Mouse (Mus musculus): ENCODE data around the gene Slc6a6. TPM values are rescaled to one million over a fixed set of nuclear protein-coding genes. Genes with fewer than 3 reads are reported as not detected.

Gene Slc6a6
- polyA plus RNA-seq, 1 experiment from 2014 or later, result 82.8 TPM

DNA sequence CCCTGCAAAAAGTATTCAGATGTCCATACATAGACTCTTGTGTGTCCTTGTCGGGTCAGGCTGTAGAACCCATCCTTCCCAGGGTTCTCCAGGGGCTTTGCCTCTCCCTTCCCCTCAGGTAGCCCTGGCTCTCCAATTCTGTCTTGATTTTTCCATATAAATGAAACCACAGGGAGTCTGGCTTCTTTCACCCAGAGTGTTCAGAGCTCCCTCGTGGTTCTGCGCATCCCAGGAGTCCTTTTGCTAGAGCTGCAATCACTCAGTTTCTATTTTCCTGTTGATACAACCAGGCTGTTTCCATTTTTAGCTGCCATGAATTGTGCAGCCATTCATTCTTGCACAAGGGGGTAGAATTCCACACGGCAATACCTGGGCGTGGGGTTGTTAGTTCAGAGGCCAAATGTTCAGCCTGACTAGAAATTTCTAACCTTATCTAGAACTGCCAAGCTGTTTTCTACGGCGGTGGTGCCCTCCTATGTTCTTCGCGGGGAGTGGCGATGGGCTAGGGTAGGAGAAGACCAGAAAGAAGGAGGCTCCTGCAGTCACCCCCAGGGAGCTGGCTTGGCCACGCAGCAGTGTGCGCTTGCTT is 5.3 kb upstream of the Slc6a6 start:
- H3K4me1 ChIP-seq, result peaks cover 8% of the 10 kb centered on the region
- 54% methylated on average over 12 of the region's 12 CpGs for WGBS
- H3K36me3 ChIP-seq, result no peaks in the 10 kb centered on the region
- H3K9ac ChIP-seq (replicated peaks), result no peak overlapping the region
- H3K27me3 ChIP-seq, result no peaks in the 10 kb centered on the region
- no peaks in the 10 kb centered on the region for H3K9me3 ChIP-seq
- H3K27ac ChIP-seq (replicated peaks), result no peak overlapping the region
- no peak overlapping the region for H3K4me2 ChIP-seq (replicated peaks)
- ATAC-seq (ENCODE audit: low FRiP score, low read depth), result no peak
- H3K4me3 ChIP-seq, result no peak overlapping the region

GRCm38 (mm10) chr6:91679095-91679577 is 4.7 kb upstream of the Slc6a6 start:
- no peak overlapping the region for H3K27ac ChIP-seq (replicated peaks)
- no peaks in the 10 kb centered on the region for H3K9me3 ChIP-seq
- H3K4me2 ChIP-seq (replicated peaks), result no peak overlapping the region
- WGBS, result 73% methylated on average over 10 of the region's 10 CpGs
- ATAC-seq (ENCODE audit: low FRiP score, low read depth), result no peak
- no peaks in the 10 kb centered on the region for H3K27me3 ChIP-seq
- no peak overlapping the region for H3K4me3 ChIP-seq
- no peaks in the 10 kb centered on the region for H3K36me3 ChIP-seq
- peaks cover 8% of the 10 kb centered on the region for H3K4me1 ChIP-seq
- no peak overlapping the region for H3K9ac ChIP-seq (replicated peaks)

- peaks cover 13% of the 10 kb centered on the region for H3K4me1 ChIP-seq
- H3K9me3 ChIP-seq, result no peaks in the 10 kb centered on the region
- no peak for ATAC-seq (ENCODE audit: low FRiP score, low read depth)
- H3K4me2 ChIP-seq (replicated peaks), result no peak overlapping the region
- no peak overlapping the region for H3K9ac ChIP-seq (replicated peaks)
- no peak overlapping the region for H3K27ac ChIP-seq (replicated peaks)
- H3K27me3 ChIP-seq, result no peaks in the 10 kb centered on the region
- H3K4me3 ChIP-seq, result no peak overlapping the region
- no peaks in the 10 kb centered on the region for H3K36me3 ChIP-seq
- 71% methylated on average over 6 of the region's 6 CpGs for WGBS
These were observed 4.1 kb upstream of the Slc6a6 start for GRCm38 (mm10) chr6:91679716-91680115.

- Histone ChIP-seq H3K27ac (replicated peaks) (no peak overlapping the region), H3K9ac (replicated peaks) (no peak overlapping the region), H3K36me3 (no peaks in the 10 kb centered on the region), H3K4me1 (peaks cover 33% of the 10 kb centered on the region), H3K27me3 (no peaks in the 10 kb centered on the region), H3K4me2 (replicated peaks) (no peak overlapping the region), H3K4me3 (no peak overlapping the region), H3K9me3 (no peaks in the 10 kb centered on the region)
- no peak for ATAC-seq (ENCODE audit: low FRiP score, low read depth)
- 78% methylated on average over 4 of the region's 4 CpGs for WGBS
These were observed 2.0 kb upstream of the Slc6a6 start for GRCm38 (mm10) chr6:91681841-91682240.

- Histone ChIP-seq H3K27me3 (no peaks in the 10 kb centered on the region), H3K4me2 (replicated peaks) (peak overlapping the region; percentile 91), H3K36me3 (no peaks in the 10 kb centered on the region), H3K9me3 (no peaks in the 10 kb centered on the region), H3K4me1 (peaks cover 39% of the 10 kb centered on the region), H3K4me3 (peak overlapping the region; percentile 91; the same call in 1 of the 2 replicates), H3K27ac (replicated peaks) (peak overlapping the region; percentile 93), H3K9ac (replicated peaks) (peak overlapping the region; percentile 62; the same call in 1 of the 2 replicates)
- 62% methylated on average over 3 of the region's 3 CpGs for WGBS
- ATAC-seq (ENCODE audit: low FRiP score, low read depth), result no peak
These were observed 732 bp upstream of the Slc6a6 start for GRCm38 (mm10) chr6:91683121-91683520.

GRCm38 (mm10) chr6:91684474-91684829 is 599 bp downstream of the Slc6a6 start:
- Histone ChIP-seq H3K27me3 (no peaks in the 10 kb centered on the region), H3K9ac (replicated peaks) (peak overlapping the region; percentile 97), H3K4me2 (replicated peaks) (peak overlapping the region; percentile 91), H3K36me3 (no peaks in the 10 kb centered on the region), H3K4me1 (peaks cover 45% of the 10 kb centered on the region), H3K9me3 (no peaks in the 10 kb centered on the region), H3K27ac (replicated peaks) (peak overlapping the region; percentile 93), H3K4me3 (peak overlapping the region; percentile 91)
- peak; percentile 36 for ATAC-seq (ENCODE audit: low FRiP score, low read depth)
- 6% methylated on average over 11 of the region's 13 CpGs for WGBS

DNA sequence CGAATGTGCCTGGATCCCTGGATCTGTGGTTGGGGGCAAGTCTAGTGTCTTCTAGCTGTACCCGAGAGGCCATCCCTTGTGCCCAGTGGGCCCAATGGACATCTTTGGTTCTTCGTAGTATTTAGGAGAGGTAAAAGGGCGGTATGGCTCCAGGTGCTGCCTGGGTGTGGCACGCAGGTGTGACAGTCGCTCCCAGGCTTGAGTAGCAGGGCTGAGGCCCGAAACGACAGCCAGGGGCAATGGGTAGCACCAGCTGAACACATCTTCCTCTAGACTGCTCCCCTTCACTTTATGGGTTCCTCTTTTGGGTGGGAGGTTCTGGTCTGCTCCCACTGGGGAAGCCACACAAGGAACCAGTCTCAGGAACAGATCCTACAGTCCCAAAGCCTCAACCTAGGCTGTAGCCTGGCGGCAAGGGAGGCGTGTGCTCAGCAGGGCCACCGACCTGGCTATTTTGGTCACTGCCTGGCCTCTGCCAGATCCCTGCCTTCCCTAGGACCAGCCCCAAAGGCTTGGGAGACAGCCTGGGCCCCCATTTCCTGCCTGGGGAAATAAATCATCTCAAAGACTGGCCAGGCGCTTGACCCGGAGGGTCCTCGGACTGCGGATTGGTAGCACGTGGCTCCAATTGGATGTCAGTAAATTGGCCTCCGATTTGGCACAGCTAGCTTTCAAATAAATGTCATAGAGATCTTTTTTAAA is 1.1 kb downstream of the Slc6a6 start:
- Histone ChIP-seq H3K36me3 (no peaks in the 10 kb centered on the region), H3K4me3 (peak overlapping the region; percentile 91), H3K27ac (replicated peaks) (peak overlapping the region; percentile 93), H3K4me2 (replicated peaks) (peak overlapping the region; percentile 91), H3K27me3 (no peaks in the 10 kb centered on the region), H3K9ac (replicated peaks) (peak overlapping the region; percentile 97), H3K4me1 (peaks cover 48% of the 10 kb centered on the region), H3K9me3 (no peaks in the 10 kb centered on the region)
- ATAC-seq (ENCODE audit: low FRiP score, low read depth), result no peak; the same call in 1 of the 2 replicates
- WGBS, result 32% methylated on average over 17 of the region's 17 CpGs

- peak overlapping the region; percentile 97; the same call in 1 of the 2 replicates for H3K9ac ChIP-seq (replicated peaks)
These were observed 1.7 kb downstream of the Slc6a6 start for GRCm38 (mm10) chr6:91685533-91685883.

DNA sequence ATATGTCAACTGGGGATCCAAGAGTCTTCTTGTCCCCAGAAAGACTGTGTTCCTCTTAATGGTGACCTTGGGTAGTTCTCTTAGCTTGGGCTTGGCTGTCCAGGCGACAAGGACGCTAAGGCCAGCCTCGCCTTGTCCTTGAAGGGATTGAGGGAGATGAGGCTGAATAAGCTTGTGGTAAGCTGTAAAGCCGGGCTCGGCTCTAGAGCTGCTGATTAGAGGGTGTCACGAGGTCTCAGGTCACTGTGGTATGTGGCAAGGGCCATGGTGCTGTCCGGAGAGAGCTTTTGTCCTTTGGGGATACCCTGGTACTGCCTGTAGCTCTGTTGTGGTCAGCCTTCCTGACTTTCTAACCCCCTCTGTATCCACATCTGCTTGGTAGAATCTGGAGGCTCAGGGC is 2.0 kb downstream of the Slc6a6 start:
- WGBS, result 82% methylated on average over 7 of the region's 7 CpGs
- Histone ChIP-seq H3K4me2 (replicated peaks) (peak overlapping the region; percentile 91), H3K4me3 (peak overlapping the region; percentile 91), H3K4me1 (peaks cover 52% of the 10 kb centered on the region), H3K27me3 (no peaks in the 10 kb centered on the region), H3K27ac (replicated peaks) (no peak overlapping the region), H3K9me3 (no peaks in the 10 kb centered on the region), H3K36me3 (peaks cover 5% of the 10 kb centered on the region; the same call in 1 of the 2 replicates), H3K9ac (replicated peaks) (no peak overlapping the region)
- no peak for ATAC-seq (ENCODE audit: low FRiP score, low read depth)

More at GRCm38 (mm10) chr6:91685533-91685883, 1.7 kb downstream of the Slc6a6 start:
- H3K9me3 ChIP-seq, result no peaks in the 10 kb centered on the region
- H3K27me3 ChIP-seq, result no peaks in the 10 kb centered on the region
- H3K4me3 ChIP-seq, result peak overlapping the region; percentile 91
- ATAC-seq (ENCODE audit: low FRiP score, low read depth), result no peak
- peaks cover 52% of the 10 kb centered on the region for H3K4me1 ChIP-seq
- no peak overlapping the region for H3K27ac ChIP-seq (replicated peaks)
- peak overlapping the region; percentile 91 for H3K4me2 ChIP-seq (replicated peaks)
- WGBS, result 34% methylated on average over 2 of the region's 2 CpGs
- peaks cover 4% of the 10 kb centered on the region; the same call in 1 of the 2 replicates for H3K36me3 ChIP-seq

DNA sequence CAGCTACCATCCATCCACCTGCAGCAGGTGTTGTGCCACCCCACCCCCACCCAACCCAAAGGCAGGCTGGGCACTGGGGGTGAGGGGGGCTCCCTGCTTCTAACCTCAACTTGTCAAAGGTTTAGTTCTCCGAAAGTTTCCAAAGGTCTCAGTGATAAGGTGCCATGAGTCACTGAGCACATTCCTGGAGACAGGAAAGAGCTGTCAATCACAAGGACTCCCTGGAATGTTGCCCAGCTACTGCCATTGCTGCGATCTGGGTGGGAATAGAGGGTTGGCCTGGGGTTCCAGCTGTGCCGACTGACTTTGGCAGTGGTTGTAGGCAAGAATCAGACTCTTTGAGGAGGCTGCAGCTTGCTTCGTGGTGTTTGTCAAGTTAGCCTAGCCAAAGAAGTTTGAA is 2.7 kb downstream of the Slc6a6 start:
- Histone ChIP-seq H3K9me3 (no peaks in the 10 kb centered on the region), H3K4me2 (replicated peaks) (peak overlapping the region; percentile 91), H3K27me3 (no peaks in the 10 kb centered on the region), H3K36me3 (peaks cover 10% of the 10 kb centered on the region; the same call in 1 of the 2 replicates), H3K27ac (replicated peaks) (no peak overlapping the region; the same call in 1 of the 2 replicates), H3K4me3 (peak overlapping the region; percentile 91; the same call in 1 of the 2 replicates), H3K9ac (replicated peaks) (no peak overlapping the region), H3K4me1 (peaks cover 52% of the 10 kb centered on the region)
- ATAC-seq (ENCODE audit: low FRiP score, low read depth), result no peak
- WGBS, result 68% methylated on average over 4 of the region's 4 CpGs

DNA sequence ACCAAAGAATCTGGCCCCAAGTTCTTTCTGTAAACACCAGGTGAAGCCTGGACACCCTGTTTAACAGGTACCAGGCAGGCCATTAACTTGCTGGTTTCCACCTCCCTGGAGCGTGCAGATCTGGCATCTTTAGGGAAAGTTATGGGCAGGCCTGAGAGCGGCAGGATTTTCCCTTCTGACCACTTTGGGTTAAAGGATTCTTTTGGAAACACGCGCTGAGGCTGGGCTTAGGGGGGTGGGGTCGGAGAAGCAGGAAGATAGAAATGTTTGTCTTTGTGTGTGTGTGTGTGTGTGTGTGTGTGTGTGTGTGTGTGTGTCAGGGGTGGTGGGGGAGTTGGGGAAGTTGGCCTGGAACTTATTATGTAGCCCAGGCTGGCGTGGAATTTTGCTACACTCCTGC is 4.2 kb downstream of the Slc6a6 start:
- H3K36me3 ChIP-seq, result peaks cover 19% of the 10 kb centered on the region; the same call in 1 of the 2 replicates
- no peak overlapping the region for H3K9ac ChIP-seq (replicated peaks)
- ATAC-seq (ENCODE audit: low FRiP score, low read depth), result no peak
- no peaks in the 10 kb centered on the region for H3K9me3 ChIP-seq
- H3K4me3 ChIP-seq, result no peak overlapping the region
- H3K4me2 ChIP-seq (replicated peaks), result no peak overlapping the region
- no peaks in the 10 kb centered on the region for H3K27me3 ChIP-seq
- no peak overlapping the region for H3K27ac ChIP-seq (replicated peaks)
- peaks cover 49% of the 10 kb centered on the region for H3K4me1 ChIP-seq
- 76% methylated on average over 6 of the region's 6 CpGs for WGBS

GRCm38 (mm10) chr6:91689231-91689630 is 5.4 kb downstream of the Slc6a6 start:
- no peak overlapping the region for H3K27ac ChIP-seq (replicated peaks)
- H3K4me3 ChIP-seq, result no peak overlapping the region
- H3K4me1 ChIP-seq, result peaks cover 51% of the 10 kb centered on the region
- no peak overlapping the region for H3K9ac ChIP-seq (replicated peaks)
- H3K4me2 ChIP-seq (replicated peaks), result no peak overlapping the region
- H3K27me3 ChIP-seq, result no peaks in the 10 kb centered on the region
- H3K9me3 ChIP-seq, result no peaks in the 10 kb centered on the region
- ATAC-seq (ENCODE audit: low FRiP score, low read depth), result no peak
- H3K36me3 ChIP-seq, result peaks cover 19% of the 10 kb centered on the region; the same call in 1 of the 2 replicates

All from midbrain, embryonic 12.5 days (tissue).